Mouse (Mus musculus): Measurements from ENCODE around the gene Ctdspl.

GRCm38 (mm10) chr9:118992586-118992955 lies 66.3 kb downstream of the Ctdspl start:
- no peak for TF ChIP-seq POLR2A (IDR thresholded peaks at IDR 0.05; ENCODE audit: borderline replicate concordance, control insufficient read depth, low read depth, low read length)
- no peak for TF ChIP-seq CTCF (IDR thresholded peaks at IDR 0.05; ENCODE audit: control insufficient read depth, insufficient read depth, low read length)
